Mouse (Mus musculus): ENCODE data around the gene Ankrd61.
A peak's percentile ranks its signal among the peaks of the same experiment; 100 is the strongest.

Gene Ankrd61

GRCm38 (mm10) chr5:143897635-143898330, at the start of gene Ankrd61:
Gene Ankrd61, minus strand, starts transcription at chr5:143897685.
- no peak for DNase-seq

GRCm38 (mm10) chr5:143943231-143944125, 46.0 kb upstream of the Ankrd61 start:
- no peak for DNase-seq

GRCm38 (mm10) chr5:143941588-143941987, 44.1 kb upstream of the Ankrd61 start:
- DNase-seq: no peak

- no peak for DNase-seq
Measured at GRCm38 (mm10) chr5:143936156-143936555, 38.7 kb upstream of the Ankrd61 start.

- DNase-seq: no peak
Measured at GRCm38 (mm10) chr5:143933875-143934274, 36.4 kb upstream of the Ankrd61 start.

- no peak for DNase-seq
Measured at GRCm38 (mm10) chr5:143933414-143933813, 35.9 kb upstream of the Ankrd61 start.

- peak; percentile 17 for DNase-seq
Measured at GRCm38 (mm10) chr5:143932831-143933230, 35.3 kb upstream of the Ankrd61 start, which contains the start of gene Rsph10b. Gene Rsph10b, plus strand, starts transcription at chr5:143933035.

GRCm38 (mm10) chr5:143931863-143932580, 34.5 kb upstream of the Ankrd61 start:
- no peak for DNase-seq

- DNase-seq: no peak
Measured at GRCm38 (mm10) chr5:143930656-143931055, 33.2 kb upstream of the Ankrd61 start.

- no peak for DNase-seq
Measured at GRCm38 (mm10) chr5:143929291-143929690, 31.8 kb upstream of the Ankrd61 start.

GRCm38 (mm10) chr5:143927875-143928274, 30.4 kb upstream of the Ankrd61 start, which contains the start of gene Gm42421:
Gene Gm42421, plus strand, starts transcription at chr5:143928175.
- no peak for DNase-seq

- no peak for DNase-seq
Measured at GRCm38 (mm10) chr5:143924781-143925452, 27.4 kb upstream of the Ankrd61 start.

GRCm38 (mm10) chr5:143918120-143918519, 20.6 kb upstream of the Ankrd61 start:
- DNase-seq: no peak

- peak; percentile 78 for DNase-seq
Measured at GRCm38 (mm10) chr5:143917418-143917817, 19.9 kb upstream of the Ankrd61 start.

- no peak for DNase-seq
Measured at GRCm38 (mm10) chr5:143916221-143916620, 18.7 kb upstream of the Ankrd61 start.

GRCm38 (mm10) chr5:143909417-143910400, 12.2 kb upstream of the Ankrd61 start, which contains the start of the genes Aimp2 and Pms2:
Gene Aimp2, minus strand, starts transcription at chr5:143909847.
Gene Pms2, plus strand, starts transcription at chr5:143909964.
- DNase-seq: peak; percentile 96

GRCm38 (mm10) chr5:143908926-143909325, 11.4 kb upstream of the Ankrd61 start:
- no peak for DNase-seq

GRCm38 (mm10) chr5:143906429-143906828, 8.9 kb upstream of the Ankrd61 start:
- DNase-seq: no peak

- no peak for DNase-seq
Measured at GRCm38 (mm10) chr5:143903813-143904212, 6.3 kb upstream of the Ankrd61 start.

GRCm38 (mm10) chr5:143902111-143902510, 4.6 kb upstream of the Ankrd61 start:
- DNase-seq: no peak

GRCm38 (mm10) chr5:143893396-143893795, 4.1 kb downstream of the Ankrd61 start:
- DNase-seq: no peak

All from kidney, postnatal 10 days (tissue).